Mouse (Mus musculus): Measurements from ENCODE around the gene Nqo2.

Gene Nqo2

DNA sequence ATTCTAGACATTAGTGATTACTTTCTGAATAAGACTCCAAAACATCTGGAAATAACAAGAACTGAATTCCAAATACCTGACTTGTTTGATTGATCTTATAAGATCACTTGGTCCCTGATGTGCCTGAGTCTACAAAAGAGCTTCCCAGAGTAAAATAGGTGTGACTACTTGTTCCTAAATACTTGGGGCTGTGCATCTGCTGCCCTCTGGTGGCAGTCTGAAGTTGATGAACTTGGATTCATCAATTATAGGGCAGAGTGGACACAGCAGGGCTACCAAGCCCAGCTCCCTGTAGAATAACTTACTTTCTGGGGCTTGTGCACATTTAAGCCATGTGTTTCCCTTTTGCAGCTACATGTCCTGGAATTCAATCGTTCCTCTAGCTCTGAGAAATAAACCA lies 30.7 kb downstream of the Nqo2 start:
- peak; percentile 88 for DNase-seq (ENCODE audit: low read depth, low spot score)

DNA sequence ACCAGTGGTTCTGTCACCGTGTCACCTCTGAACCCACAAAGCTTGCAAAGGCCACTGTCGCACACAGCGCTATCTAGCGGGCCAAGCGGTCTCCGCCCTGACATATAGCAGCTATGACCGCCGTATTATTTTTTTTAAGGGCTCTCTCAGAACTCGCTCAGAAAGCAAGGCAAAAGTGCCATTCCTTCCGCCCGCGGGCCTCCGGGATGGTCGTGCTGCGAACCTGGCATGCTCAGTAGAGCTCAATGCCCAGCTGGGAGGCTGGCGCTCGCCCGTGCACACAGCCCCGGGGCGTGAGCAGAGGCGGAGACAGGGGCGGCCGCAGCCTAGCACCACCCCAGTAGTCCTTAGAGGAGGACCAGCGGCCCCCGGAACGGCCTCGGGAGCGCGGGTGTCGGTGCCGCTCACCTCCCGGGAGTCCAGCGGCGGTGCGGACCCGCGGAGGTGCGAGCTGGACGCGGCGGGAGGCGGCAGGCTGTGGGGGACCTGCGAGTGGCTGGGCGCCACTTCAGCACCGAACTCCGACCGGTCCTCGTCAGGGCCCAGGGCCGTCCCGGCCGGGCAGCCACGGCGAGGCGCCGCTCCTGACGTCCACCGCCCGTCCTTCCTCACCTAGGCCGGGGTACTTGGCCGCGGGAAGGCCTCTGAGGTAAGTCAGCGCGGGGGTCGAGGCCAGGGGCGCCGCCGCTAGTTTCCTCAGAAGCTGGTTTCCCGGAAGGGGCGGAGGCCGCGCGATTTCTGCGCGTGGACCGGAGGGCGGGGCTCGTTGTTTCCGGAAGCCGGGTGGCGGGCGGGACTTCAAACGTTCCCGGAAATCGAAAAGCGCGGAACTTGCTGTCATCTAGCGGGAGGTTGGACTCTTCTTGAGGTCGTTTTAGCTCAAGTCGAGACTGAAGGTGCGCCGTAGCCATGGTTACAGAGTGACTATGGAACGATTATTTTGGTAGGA lies 37.8 kb downstream of the Nqo2 start, which contains the start of the genes Ripk1 and Serpinb6a:
Gene Ripk1 (plus strand): TSS at position 306 of the 949 bp plus-strand sequence.
Gene Serpinb6a (minus strand): TSS at position 737 of the 949 bp plus-strand sequence.
- peak; percentile 88 for DNase-seq (ENCODE audit: low read depth, low spot score)

GRCm38 (mm10) chr13:34003058-34003457 lies 38.6 kb downstream of the Nqo2 start:
- no peak for DNase-seq (ENCODE audit: low read depth, low spot score)

DNA sequence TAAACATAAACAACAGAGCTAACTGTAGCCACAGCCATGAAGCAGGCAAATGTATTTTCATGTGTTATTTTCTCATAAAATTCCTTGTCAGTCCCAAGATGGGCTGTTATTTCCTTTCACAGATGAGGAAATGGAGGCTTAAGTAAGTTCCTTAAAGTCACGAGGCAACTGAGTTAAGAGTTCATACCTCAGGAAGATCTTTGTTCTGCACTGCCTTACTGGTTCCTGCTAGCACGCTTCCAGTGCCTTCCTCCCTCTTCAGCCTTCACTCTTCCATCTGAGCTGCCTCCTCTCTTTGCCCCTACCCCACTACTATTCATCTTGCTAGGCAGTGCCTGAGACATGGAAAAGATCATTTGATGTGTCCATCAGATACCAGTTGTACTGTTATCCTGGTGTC lies 42.7 kb downstream of the Nqo2 start:
- no peak for DNase-seq (ENCODE audit: low read depth, low spot score)

GRCm38 (mm10) chr13:34016927-34017569 lies 52.6 kb downstream of the Nqo2 start:
- DNase-seq (ENCODE audit: low read depth, low spot score): no peak

DNA sequence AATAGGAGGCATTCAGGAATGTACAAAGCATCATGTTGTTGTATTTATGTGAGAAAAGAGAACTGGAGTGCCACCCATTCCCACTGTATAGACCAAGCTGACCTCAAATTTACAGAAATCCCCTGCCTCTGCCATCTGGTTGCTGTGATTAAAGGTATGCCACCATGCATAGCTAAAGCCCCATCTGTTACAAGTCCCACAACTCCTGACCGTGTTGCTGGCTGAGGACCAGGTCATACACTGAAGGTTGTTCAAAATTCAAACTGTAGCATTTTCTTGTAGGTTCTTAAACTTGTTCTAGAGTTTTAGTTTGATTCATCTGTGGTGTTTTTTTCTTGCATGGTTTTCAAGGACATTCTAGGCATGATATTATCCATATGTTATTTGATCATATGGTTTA lies 54.0 kb downstream of the Nqo2 start:
- no peak for DNase-seq (ENCODE audit: low read depth, low spot score)

- no peak for DNase-seq (ENCODE audit: low read depth, low spot score)
Measured at GRCm38 (mm10) chr13:34021998-34022397, 57.5 kb downstream of the Nqo2 start.

DNA sequence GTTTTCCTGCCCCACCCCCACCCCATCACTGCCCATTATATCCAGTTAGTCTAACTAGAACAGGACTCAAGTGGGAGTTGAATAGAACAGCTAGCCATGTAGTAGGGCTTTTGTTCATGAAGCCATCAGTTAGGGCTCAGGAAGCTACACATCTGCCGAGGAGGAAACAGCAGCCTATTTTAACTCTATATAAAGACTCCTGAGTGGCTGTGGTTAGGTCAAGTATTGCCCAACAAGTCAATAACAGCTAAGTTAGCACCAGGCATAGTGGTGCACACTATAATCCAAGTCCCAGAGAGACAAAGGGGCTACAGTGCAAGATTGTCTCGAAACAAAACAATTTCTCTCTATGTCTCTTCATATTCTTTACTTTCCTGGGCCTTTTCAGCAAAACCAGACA lies 67.6 kb downstream of the Nqo2 start:
- no peak for DNase-seq (ENCODE audit: low read depth, low spot score)

DNA sequence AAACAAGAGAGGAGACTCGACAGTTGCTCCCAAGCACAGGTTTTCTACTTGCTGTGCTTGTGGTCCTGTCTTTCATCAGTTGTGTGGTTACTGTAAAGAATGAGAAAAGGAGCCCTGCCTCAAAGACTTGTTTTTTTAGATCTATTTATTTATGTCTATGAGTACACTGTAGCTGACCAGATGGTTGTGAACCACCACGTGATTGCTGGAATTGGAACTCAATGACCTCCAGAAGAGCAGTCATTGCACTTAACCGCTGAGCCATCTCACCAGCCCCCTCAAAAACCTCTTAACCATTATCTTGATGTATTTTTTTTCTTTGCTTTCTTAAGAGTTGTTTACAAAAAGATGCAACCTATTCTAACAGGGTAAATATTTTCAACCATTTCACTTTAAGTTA lies 70.9 kb downstream of the Nqo2 start:
- no peak for DNase-seq (ENCODE audit: low read depth, low spot score)

- DNase-seq (ENCODE audit: low read depth, low spot score): no peak
Measured at GRCm38 (mm10) chr13:34036726-34037125, 72.2 kb downstream of the Nqo2 start.

GRCm38 (mm10) chr13:34037172-34038055 lies 72.9 kb downstream of the Nqo2 start, which contains the start of gene Bphl:
Gene Bphl, plus strand, starts transcription at chr13:34037597.
- peak; percentile 93 for DNase-seq (ENCODE audit: low read depth, low spot score)

DNA sequence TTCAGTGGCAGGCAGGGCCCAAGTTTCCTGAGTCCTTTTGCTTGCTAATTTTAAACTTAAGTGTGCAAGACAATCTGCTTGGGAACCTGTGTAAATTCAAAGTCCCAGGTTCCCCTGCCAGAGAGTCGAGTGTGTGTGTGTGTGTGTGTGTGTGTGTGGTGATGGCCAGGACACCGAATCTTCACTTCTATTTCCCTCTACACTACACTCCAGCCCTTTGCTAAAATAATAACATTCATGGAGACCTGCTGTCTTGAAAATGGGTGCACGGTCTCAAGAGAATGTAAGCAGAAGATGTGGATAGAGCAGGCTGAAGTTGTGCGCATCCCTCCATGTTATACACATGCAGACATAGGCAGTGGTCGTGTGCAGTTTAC lies 73.6 kb downstream of the Nqo2 start:
- DNase-seq (ENCODE audit: low read depth, low spot score): no peak
